Mouse (Mus musculus) kidney, adult 2 months (tissue): Measurements from ENCODE around the gene Soga1.

ENCODE experiments used
- CTCF ChIP-seq: fragments of 200-500 bp; conservative IDR thresholded peaks from 2 replicates; pipeline ENCODE4 v1.5.1; 2011; ENCODE audit warnings: low read depth, mild to moderate bottlenecking, control low read depth, low read length, moderate library complexity, mixed read lengths; ENCODE audit not compliant: insufficient read depth, insufficient read length
- POLR2A ChIP-seq: fragments of 200-500 bp; IDR thresholded peaks from one replicate; pipeline ENCODE4 v1.6.1; 2011; ENCODE audit warnings: low read depth, low read length, control low read depth

GRCm38 (mm10) chr2:157079701-157080180 lies 687 bp upstream of the Soga1 start:
- TF ChIP-seq CTCF (no peak), POLR2A (no peak)
